Mouse (Mus musculus) gastrocnemius, adult 2 months (tissue): Measurements from ENCODE around the gene Tmtc4. TPM values are rescaled to one million over a fixed set of nuclear protein-coding genes. Genes with fewer than 3 reads are reported as not detected.
A peak's percentile ranks its signal among the peaks of the same experiment; 100 is the strongest.

Experiments used
- DNase-seq: peaks from one replicate; pipeline ENCODE4 v3.0.0; 2022
- H3K27ac ChIP-seq: fragments of 200-600 bp; 2 replicates; pipeline ENCODE4 v1.8.1; 2022; ENCODE audit warnings: mild to moderate bottlenecking
- H3K4me3 ChIP-seq: fragments of 200-600 bp; 2 replicates; pipeline ENCODE4 v1.8.1; 2022; ENCODE audit warnings: mild to moderate bottlenecking, moderate library complexity
- CTCF ChIP-seq: fragments of 200-600 bp; IDR thresholded peaks from 2 replicates; pipeline ENCODE4 v1.8.1; 2022; ENCODE audit warnings: antibody characterized with exemption, mild to moderate bottlenecking, moderate library complexity
- intact Hi-C: fragments of 180-260 bp; cut with DNase I; formaldehyde crosslinking; loops from one replicate; pipeline ENCODE4 v1.15.1; 2025
- total RNA-seq, 2 experiments: library from RNA; stranded (reverse); gene quantifications; 2 replicates each; pipeline ENCODE4 v1.2.3; 2021

The Tmtc4 gene
- total RNA-seq, 2 experiments from 2014 or later, result 1.5 to 5.7 TPM

DNA sequence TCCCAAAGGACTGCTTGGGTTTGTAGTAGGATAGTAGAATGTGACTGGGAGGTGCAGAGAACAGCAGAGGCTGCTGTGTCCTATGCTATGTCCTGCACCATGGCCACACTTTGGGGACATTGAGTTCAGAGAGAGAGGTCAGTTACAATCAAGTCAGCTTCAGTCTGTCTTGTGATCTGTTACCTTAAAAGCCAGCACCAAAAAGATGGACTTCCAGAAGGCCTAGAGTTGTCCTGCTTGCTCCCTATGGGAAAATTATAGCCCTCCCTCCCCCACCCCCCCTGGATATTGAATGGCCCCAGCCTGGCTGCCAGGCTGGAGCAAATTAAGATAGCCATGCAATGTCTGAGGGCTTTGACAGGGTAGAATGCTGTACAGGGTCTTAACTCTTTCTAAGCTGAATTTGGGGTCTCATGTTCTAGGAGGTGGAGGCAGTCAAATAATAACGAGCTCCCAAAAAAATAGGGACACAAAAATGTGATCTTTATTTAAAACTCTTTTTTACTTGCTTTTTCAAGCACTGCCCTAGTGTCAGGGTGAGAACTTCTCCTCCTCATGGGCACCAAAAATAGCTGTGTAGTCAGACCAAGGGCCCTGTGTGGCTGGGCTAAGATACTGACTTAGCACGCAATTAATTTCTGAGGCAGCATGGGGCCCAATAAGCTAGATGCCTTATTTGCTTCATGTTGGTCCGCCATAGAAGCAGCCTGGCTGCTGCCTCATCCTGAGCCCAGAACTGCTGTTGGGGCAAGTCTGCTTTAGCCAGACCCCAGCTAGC, 95.9 kb downstream of the Tmtc4 start:
- intact Hi-C loops, result no loop called here
- no peak for TF ChIP-seq CTCF
- H3K27ac ChIP-seq, result no peak overlapping the region
- H3K4me3 ChIP-seq, result no peak overlapping the region
- no peak for DNase-seq

DNA sequence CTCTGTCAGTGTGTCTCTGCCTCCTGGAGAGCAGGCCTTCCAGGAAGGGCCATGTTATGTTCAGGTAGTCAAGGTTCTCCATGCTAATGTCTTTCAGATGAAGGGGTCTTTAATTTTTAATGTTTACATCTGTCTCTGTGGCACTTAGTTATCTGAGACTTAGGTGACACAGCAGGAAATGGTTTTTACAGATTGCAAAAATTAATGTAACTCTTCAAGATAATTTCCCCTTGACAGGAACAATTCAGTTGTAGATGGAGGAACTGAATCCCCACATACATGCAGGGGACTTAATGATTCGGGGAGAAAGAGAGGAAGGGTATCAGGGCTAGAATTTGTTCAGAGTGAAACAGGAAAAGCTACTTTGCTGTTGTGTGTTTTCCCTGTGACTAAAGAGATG, 96.6 kb downstream of the Tmtc4 start:
- no peak for TF ChIP-seq CTCF
- H3K4me3 ChIP-seq, result no peak overlapping the region
- intact Hi-C loops, result no loop called here
- H3K27ac ChIP-seq, result no peak overlapping the region
- no peak for DNase-seq

DNA sequence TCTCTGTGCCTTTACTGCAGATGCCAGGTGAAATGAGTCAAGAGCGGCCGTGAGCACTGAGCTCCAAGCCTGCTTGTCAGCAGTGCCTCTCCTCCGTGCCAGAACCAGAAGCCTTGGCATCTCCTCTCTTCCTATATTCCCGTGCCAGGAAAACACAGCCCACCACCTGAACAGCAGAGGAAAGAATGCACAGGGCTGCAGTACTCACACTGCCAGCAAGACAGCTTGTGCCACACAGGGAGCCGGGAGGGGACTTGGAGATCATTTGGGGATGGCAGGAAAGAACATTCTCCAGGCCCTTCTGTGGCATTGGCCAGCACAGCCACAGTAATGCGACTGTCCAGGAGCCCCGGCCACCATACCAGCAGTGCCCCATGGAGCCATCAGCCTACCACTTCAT, 97.9 kb downstream of the Tmtc4 start:
- intact Hi-C loops, result no loop called here
- DNase-seq, result no peak
- no peak for TF ChIP-seq CTCF
- no peak overlapping the region for H3K27ac ChIP-seq
- H3K4me3 ChIP-seq, result no peak overlapping the region

DNA sequence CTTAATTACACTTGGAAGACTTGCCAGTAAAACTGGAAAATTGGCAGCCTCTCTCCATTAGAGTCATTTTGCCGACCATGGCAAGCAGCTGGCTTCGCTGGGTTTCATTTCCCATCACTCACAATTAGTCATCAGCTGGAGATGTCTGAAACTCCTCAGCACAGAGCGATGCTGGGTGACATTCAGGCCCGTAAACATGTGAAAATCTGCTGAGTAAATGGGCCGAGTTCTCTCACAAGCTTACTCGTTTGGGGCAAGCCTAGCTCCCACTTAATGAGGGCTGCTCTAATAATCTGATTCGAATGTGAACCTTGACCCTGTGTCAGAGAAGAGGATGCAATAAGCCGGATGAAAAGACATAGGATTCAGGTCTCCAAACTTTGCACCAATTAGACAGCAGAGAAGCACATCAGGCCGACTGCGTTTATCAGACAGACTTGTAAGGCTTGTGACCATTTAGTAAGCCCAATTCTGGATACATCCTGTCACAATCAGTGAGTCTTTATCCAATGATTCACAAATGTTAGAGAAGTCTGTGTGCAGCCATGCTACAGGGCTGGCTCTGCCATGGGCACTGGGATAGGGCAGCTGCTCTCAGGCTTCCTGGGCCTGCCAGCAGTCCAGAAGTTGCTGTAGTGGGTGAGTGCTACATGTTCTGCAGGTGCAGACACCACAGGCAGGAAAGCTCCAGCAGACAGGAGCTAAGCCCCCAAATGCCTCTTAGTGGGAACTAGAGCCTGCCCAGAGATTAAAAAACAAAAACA, 99.8 kb downstream of the Tmtc4 start:
- H3K27ac ChIP-seq, result no peak overlapping the region
- TF ChIP-seq CTCF, result no peak
- intact Hi-C loops, result no loop called here
- no peak for DNase-seq
- H3K4me3 ChIP-seq, result no peak overlapping the region

DNA sequence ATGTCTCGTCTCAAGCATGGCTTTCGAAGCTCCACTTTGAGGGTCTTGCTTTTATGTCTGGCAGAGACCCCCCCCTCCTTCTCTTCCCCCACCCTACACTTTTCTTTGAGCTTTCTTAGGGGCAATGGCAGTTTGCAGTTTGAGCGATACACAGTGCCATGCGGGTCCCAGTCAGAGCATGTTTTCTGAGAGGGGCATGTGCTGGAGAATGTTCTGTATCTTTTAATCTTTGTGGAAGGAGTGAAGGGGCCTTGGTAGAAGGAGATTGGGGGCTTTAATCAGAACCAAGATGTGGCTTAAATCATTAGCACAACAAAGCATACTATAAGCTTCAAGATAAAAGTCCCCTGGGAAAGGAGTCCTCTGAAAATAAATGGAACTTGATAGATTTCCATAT, 100.4 kb downstream of the Tmtc4 start:
- H3K4me3 ChIP-seq, result no peak overlapping the region
- intact Hi-C loops, result no loop called here
- TF ChIP-seq CTCF, result no peak
- no peak for DNase-seq
- H3K27ac ChIP-seq, result no peak overlapping the region

DNA sequence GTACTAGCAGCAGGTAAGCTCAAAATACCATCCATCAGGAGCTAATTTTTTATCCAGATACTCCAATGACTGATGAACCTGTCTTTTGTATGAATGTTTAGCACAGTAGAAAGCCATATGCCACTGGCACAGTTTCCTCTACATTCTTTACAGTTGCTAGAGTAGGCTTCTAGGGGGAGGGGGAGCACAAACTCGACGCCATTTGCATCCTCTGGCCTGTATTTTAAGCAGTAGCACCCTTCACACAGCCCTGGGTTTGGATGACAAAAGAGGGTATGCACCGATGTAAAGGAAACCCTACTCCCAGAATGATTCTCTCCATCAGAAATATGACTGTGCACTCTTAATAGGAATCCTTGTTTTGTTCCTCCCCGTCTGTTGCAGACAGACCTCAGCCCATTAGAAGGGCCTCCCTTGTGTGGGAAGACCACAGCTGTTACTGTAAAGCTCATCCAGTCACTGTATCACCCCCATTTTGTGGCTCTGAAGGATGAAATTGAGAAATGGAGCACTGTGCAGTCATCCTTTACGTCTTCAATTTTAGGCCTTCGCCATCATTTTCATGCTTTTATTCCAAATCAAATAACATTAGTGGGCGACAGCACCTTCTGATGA, 100.9 kb downstream of the Tmtc4 start:
- intact Hi-C loops, result no loop called here
- DNase-seq, result no peak
- no peak overlapping the region for H3K4me3 ChIP-seq
- TF ChIP-seq CTCF, result no peak
- H3K27ac ChIP-seq, result no peak overlapping the region

DNA sequence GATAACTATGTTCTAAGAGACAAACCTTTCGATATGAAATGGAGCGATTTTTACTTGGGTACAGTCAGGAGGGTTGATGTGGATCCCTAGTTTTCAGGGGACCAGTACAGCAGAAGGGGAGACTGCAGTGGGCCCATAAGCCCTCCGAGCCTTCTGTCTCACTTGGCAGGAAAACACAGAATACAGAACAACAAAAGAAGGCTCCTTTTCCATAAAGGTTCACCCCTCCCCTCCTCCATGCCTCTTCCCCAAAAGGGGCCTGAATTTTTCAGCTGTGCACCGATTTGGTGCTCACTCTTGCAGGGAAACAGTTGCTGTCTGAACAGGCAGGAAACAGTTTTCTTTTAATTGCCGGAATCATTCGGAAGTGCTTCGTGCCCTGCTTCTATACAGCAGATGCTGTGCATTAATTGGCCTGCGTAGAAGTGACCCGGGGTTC, 101.6 kb downstream of the Tmtc4 start:
- Histone ChIP-seq H3K4me3 (no peak overlapping the region), H3K27ac (no peak overlapping the region)
- DNase-seq, result no peak
- no peak for TF ChIP-seq CTCF
- intact Hi-C loops, result no loop called here

DNA sequence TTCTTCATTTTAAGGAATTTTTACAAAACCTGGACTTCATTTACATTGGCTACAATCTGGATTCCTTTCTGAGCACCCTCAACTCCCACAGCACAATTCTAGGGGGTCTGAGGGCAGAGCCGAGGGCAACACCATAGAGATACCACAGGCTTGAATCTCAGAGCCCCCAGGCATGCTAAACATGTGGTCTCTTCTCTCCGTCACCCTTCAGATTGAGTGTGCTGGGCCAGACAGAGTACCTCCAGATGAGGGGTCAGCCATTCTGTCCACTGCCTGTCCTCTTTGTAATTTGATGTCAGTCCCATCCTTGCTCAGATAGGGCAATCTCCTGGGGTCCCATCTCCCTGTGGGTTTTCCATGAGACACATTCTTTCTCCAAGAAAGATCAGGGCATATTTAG, 102.1 kb downstream of the Tmtc4 start:
- TF ChIP-seq CTCF, result no peak
- H3K27ac ChIP-seq, result no peak overlapping the region
- H3K4me3 ChIP-seq, result no peak overlapping the region
- DNase-seq, result no peak
- intact Hi-C loops, result no loop called here

DNA sequence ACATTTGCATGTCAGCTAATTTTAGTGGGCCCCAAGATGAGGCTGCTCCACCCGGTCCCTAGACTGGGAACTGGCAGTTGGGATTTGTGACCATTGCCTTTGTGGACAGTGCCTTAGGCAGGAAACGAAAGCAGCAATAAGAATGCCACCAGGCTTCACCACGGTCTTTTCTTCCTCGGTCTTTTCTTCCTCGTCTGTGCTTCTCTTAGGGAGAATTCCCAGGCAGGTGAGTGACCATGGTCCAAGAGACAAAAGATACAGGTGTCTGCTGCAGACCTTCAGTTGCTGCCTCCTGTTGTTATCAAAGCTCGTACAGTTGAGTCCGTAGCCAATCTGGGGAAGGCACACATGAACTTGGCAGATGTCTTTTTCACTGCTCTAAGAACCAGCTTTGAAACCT, 103.5 kb downstream of the Tmtc4 start:
- Histone ChIP-seq H3K4me3 (no peak overlapping the region), H3K27ac (no peak overlapping the region)
- intact Hi-C loops, result no loop called here
- TF ChIP-seq CTCF, result no peak
- DNase-seq, result no peak

DNA sequence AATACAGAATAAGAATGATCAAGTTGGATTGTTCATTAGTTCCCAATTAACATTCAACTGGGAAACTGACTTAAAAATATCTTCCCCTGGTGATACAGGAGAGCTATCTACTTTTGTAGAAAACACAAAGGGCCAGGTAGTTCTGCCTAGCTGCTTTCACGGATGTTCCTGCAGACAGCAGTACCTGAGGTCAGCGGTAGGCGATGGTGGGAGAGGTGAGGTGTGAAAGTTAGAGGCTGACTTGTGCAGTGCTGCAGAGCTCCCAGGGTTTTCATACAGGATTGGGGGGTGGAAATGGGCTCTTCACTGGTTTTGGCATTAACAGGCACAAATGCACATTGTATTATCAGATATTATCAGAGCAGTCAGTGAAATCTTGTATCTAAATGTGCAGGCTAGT, 106.0 kb downstream of the Tmtc4 start:
- Histone ChIP-seq H3K27ac (no peak overlapping the region), H3K4me3 (no peak overlapping the region)
- no peak for DNase-seq
- intact Hi-C loops, result loop anchor here (2.0 to 5.0 kb wide), 3 partner anchors 369 to 685 kb away; no protein-coding TSS in a partner anchor
- TF ChIP-seq CTCF, result no peak

DNA sequence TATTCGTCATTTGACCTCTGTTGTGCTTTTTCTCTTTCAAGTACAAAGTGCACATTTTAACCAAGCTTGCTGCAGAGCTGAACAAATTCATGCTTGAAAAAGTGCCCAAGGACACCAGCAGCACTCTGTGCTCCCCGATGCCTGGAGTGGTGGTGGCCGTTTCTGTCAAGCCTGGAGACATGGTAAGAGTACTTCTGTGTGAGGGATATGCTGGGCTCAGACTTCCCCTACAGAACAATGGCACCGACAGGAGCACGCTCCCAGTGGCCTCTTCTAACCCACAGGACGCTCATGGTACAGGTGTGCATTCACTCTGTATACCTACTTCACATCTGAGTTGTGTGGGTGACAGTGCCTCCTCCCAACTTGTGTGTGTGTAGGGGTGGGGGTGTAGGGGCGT, 107.1 kb downstream of the Tmtc4 start:
- Histone ChIP-seq H3K4me3 (no peak overlapping the region), H3K27ac (no peak overlapping the region)
- no peak for DNase-seq
- TF ChIP-seq CTCF, result no peak
- intact Hi-C loops, result loop anchor here (2.0 to 5.0 kb wide), 3 partner anchors 368 to 684 kb away; no protein-coding TSS in a partner anchor

DNA sequence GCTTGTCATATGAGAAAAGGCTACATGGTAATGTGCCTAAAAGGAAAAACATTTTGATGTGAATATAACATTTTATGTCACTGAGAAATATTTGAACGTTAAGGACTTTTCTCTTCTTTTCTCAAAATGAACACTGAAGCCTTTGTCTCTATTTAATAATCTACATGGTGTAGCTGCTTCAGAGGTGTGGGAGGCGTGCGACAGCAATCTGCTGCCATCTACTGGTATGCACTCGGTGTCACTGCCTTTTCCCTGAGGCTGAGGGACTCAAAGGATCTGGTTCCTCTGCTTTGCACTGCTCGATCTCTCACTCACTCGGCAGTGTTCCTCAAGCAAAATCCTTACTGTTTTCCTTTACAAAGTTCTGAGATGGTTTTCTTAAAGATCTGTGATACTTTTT, 107.7 kb downstream of the Tmtc4 start:
- DNase-seq, result peak; percentile 77
- H3K4me3 ChIP-seq, result no peak overlapping the region
- TF ChIP-seq CTCF, result peak; percentile 98
- no peak overlapping the region for H3K27ac ChIP-seq
- intact Hi-C loops, result loop anchor here (2.0 to 5.0 kb wide), 3 partner anchors 367 to 684 kb away; no protein-coding TSS in a partner anchor

DNA sequence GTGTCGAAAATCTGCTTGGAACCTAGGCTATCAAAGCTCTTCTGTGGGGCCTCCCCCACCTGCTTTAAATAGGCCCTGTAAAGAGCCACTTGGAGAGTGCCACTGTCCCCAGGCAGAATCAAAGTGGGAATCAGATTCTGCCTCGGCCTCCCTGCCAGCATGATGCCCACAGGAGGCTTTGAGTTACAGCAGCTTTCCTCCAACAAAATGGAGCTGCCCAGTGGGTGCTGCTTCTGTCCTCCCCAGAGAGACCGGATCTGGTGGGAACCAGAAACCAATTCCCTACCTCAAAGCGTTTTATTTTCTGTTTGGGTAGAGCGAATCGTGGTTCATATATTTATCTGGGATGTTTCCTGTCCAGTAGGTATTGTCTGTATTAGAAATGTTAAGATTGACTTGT, 108.2 kb downstream of the Tmtc4 start:
- intact Hi-C loops, result loop anchor here (2.0 to 5.0 kb wide), 3 partner anchors 367 to 683 kb away; no protein-coding TSS in a partner anchor
- Histone ChIP-seq H3K4me3 (no peak overlapping the region), H3K27ac (peak overlapping the region; percentile 12; the same call in 1 of the 2 replicates)
- peak; percentile 46 for DNase-seq
- no peak for TF ChIP-seq CTCF
